Mouse (Mus musculus) kidney, postnatal 36 days (tissue): Measurements from ENCODE around the gene Gabra5.
A peak's percentile ranks its signal among the peaks of the same experiment; 100 is the strongest.

Experiments used
- DNase-seq, 2 experiments: peaks; one replicate each; pipeline ENCODE4 v3.0.0; 2021 to 2022; ENCODE audit warnings: mixed read lengths in 2 of 2

The Gabra5 gene

GRCm38 (mm10) chr7:57386517-57387340 is 123.1 kb downstream of the Gabra5 start, which contains the start of gene Gabrg3:
TSS of gene Gabrg3 (minus strand) at chr7:57387188.
- DNase-seq: peak in 1 of 2 experiments; percentile 8

GRCm38 (mm10) chr7:57384112-57384511 is 125.7 kb downstream of the Gabra5 start:
- peak; percentile 12 to 25 for DNase-seq

- DNase-seq: no peak
Measured at GRCm38 (mm10) chr7:57366013-57366390, 143.9 kb downstream of the Gabra5 start.

GRCm38 (mm10) chr7:57365134-57366012 is 144.5 kb downstream of the Gabra5 start:
- no peak for DNase-seq

GRCm38 (mm10) chr7:57363812-57364211 is 146.0 kb downstream of the Gabra5 start:
- DNase-seq: no peak

GRCm38 (mm10) chr7:57357871-57358540 is 151.9 kb downstream of the Gabra5 start:
- peak; percentile 19 to 21 for DNase-seq
